6 mouse cellular contexts compared by ENCODE assay signal in the genomic region with DNA sequence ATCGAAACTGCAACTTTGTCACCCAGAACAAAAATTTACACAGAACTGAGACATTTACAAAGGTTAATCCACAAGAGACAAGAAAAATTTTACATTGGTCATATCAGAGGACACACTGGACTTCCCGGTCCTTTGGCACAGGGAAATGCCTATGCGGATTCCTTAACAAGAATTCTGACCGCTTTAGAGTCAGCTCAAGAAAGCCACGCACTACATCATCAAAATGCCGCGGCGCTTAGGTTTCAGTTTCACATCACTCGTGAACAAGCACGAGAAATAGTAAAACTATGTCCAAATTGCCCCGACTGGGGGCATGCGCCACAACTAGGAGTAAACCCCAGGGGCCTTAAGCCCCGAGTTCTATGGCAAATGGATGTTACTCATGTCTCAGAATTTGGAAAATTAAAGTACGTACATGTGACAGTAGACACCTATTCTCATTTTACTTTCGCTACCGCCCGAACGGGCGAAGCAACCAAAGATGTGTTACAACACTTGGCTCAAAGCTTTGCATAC.
DNase-seq lines count a peak whose midpoint lies in the region; ATAC-seq and TF ChIP-seq lines count a peak whose summit lies in the region.
"Not testable (repeated sequence)": the region's sequence is repeated elsewhere in the genome, so short reads cannot be mapped to it uniquely, and the experiment has no call there.

No protein-coding gene starts in this region.

- not testable (repeated sequence) for H3K9me3 ChIP-seq in CH12.LX (replicated peaks; ENCODE audit: low read length)

- not testable (repeated sequence) for H3K79me2 ChIP-seq in CH12.LX (replicated peaks; ENCODE audit: control insufficient read depth, extremely low read depth, insufficient read depth, poor library complexity, severe bottlenecking)

- ATAC-seq in monocyte, adult 5-6 weeks (replicated peaks; ENCODE audit: insufficient number of reproducible peaks, low FRiP score, low TSS enrichment, poor library complexity, severe bottlenecking): 0 out of 2 replicates have a peak, but pooled peaks have one; percentile 23

- TF ChIP-seq RAD21 in CH12.LX (IDR thresholded peaks at IDR 0.05; ENCODE audit: low read depth, low read length): not testable (repeated sequence)

- dilution Hi-C loops in CH12.LX (cut with MboI; ENCODE audit: extremely low pct_ligation_motif_present, extremely low pct_unique_long_range_greater_than_20kb, low sequenced_read_pairs): not testable (repeated sequence)

- not testable (repeated sequence) for TF ChIP-seq POLR2A in CH12.LX (IDR thresholded peaks at IDR 0.05; ENCODE audit: low read depth, low read length)

- H3K27ac ChIP-seq in CH12.LX (ENCODE audit: insufficient read depth, low read depth): peak overlapping the region; percentile 92

- not testable (repeated sequence) for H3K36me3 ChIP-seq in CH12.LX (replicated peaks in 1 of 2; ENCODE audit: control insufficient read depth in 1 of 2, insufficient read depth in 1 of 2, low read length in 1 of 2)

- in situ Hi-C loops in CH12.LX (cut with MboI; ENCODE audit: low pct_ligation_motif_present, low pct_unique_long_range_greater_than_20kb, low sequenced_read_pairs): not testable (repeated sequence)

- peak overlapping the region; percentile 63 for H3K9ac ChIP-seq in CH12.LX (ENCODE audit: insufficient read depth, low read depth)

- H3K27me3 ChIP-seq in CH12.LX (replicated peaks): not testable (repeated sequence)

- peak overlapping the region; percentile 32 to 55 (median 47) for H3K4me3 ChIP-seq in CH12.LX (replicated peaks in 1 of 3; ENCODE audit: low read depth in 2 of 3, low read length in 2 of 3, poor library complexity in 1 of 3)

- H3K4me2 ChIP-seq in CH12.LX (ENCODE audit: insufficient read depth, low read depth, poor library complexity, severe bottlenecking): peak overlapping the region; percentile 67

- DNase-seq in 416B (ENCODE audit: low read depth) (peak; percentile 80), A20 (ENCODE audit: low read depth, low spot score) (peak; percentile 2), CH12.LX (ENCODE audit: extremely low read depth) (peak; percentile 66), R1 (ENCODE audit: low read depth, low spot score) (peak; percentile 16), ZHBTc4 (ENCODE audit: low read depth, low spot score) (peak; percentile 3)

- not testable (repeated sequence) for TF ChIP-seq EP300 in CH12.LX (IDR thresholded peaks at IDR 0.05; ENCODE audit: low read length)

- not testable (repeated sequence) for H3K4me1 ChIP-seq in CH12.LX (ENCODE audit: control insufficient read depth in 1 of 2, insufficient read depth in 2 of 2)

- not testable (repeated sequence) for TF ChIP-seq CTCF in CH12.LX (conservative IDR thresholded peaks at IDR 0.05 in 1 of 2, IDR thresholded peaks at IDR 0.05 in 1 of 2; ENCODE audit: low read depth in 2 of 2, low read length in 2 of 2)

TF ChIP-seq in CH12.LX, 34 proteins besides CTCF, POLR2A, EP300 and RAD21:
- TF ChIP-seq BHLHE40 (IDR thresholded peaks at IDR 0.05; ENCODE audit: low read depth, low read length) (peak; percentile 80), MAX (IDR thresholded peaks at IDR 0.05; ENCODE audit: low read length) (0 out of 2 replicates have a peak, but pooled peaks have one; percentile 48), ETS1 (conservative IDR thresholded peaks at IDR 0.05; ENCODE audit: low read depth, low read length) (peak; percentile 61), MEF2A (IDR thresholded peaks at IDR 0.05; ENCODE audit: borderline replicate concordance, low read depth, low read length) (0 out of 2 replicates have a peak, but pooled peaks have one; percentile 26), IRF4 (IDR thresholded peaks at IDR 0.05; ENCODE audit: low read depth, low read length) (peak; percentile 63), NRF1 (IDR thresholded peaks at IDR 0.05; ENCODE audit: low read depth, low read length) (peak; percentile 52; the same call in 1 of the 2 replicates)

Comparison
In these comparisons a context has a peak if more than half of its experiments do, and no peak if none do; other contexts are left out.
1. Peak in every context shown above with its lines: DNase-seq, ATAC-seq, H3K4me3 ChIP-seq and H3K27ac ChIP-seq.
2. DNase-seq: peak in every context shown above with its lines; median percentile 80 in 416B; 66 in CH12.LX; 16 in R1; 3 in ZHBTc4; 2 in A20.